Mouse (Mus musculus): Measurements from ENCODE around the gene Caskin2. TPM values are rescaled to one million over a fixed set of nuclear protein-coding genes. Genes with fewer than 3 reads are reported as not detected.

Caskin2 gene
- 1 to 10 TPM; 2.1 to 3.1 TPM for polyA plus RNA-seq (2017; shearing (Covaris generic))

GRCm38 (mm10) chr11:115813507-115814296, at the start of gene Caskin2:
Gene Caskin2 (minus strand): TSS chr11:115813639.

GRCm38 (mm10) chr11:115858354-115858753, 44.9 kb upstream of the Caskin2 start, which contains the start of gene Myo15b:
Gene Myo15b (plus strand): TSS chr11:115858406.

GRCm38 (mm10) chr11:115823774-115824740, 10.6 kb upstream of the Caskin2 start, which contains the start of gene Llgl2:
Gene Llgl2 (plus strand): TSS chr11:115824049.

GRCm38 (mm10) chr11:115814605-115815450, 1.4 kb upstream of the Caskin2 start, which contains the start of gene Tsen54:
Gene Tsen54 (plus strand): TSS chr11:115814724.

GRCm38 (mm10) chr11:115765103-115765606, 48.3 kb downstream of the Caskin2 start, which contains the start of gene Tmem94:
Gene Tmem94 (plus strand): TSS chr11:115765433.

Other genes starting within 250 kb of the Caskin2 start
- 100 to 1,000 TPM in 1 of 2 experiments, 10 to 100 TPM in 1; 76.0 to 110 TPM for gene Nup85, start 249.2 kb downstream of the Caskin2 start, polyA plus RNA-seq (2017; shearing (Covaris generic))
- gene Mrps7, start 209.7 kb downstream of the Caskin2 start, polyA plus RNA-seq (2017; shearing (Covaris generic)) = 10 to 100 TPM; 59.7 to 74.7 TPM
- gene Gga3, start 209.6 kb downstream of the Caskin2 start, polyA plus RNA-seq (2017; shearing (Covaris generic)) = 10 to 100 TPM; 52.9 to 57.6 TPM
- gene Mif4gd, start 200.7 kb downstream of the Caskin2 start, polyA plus RNA-seq (2017; shearing (Covaris generic)) = 100 to 1,000 TPM; 163 to 252 TPM
- gene Slc25a19, start 185.3 kb downstream of the Caskin2 start, polyA plus RNA-seq (2017; shearing (Covaris generic)) = 10 to 100 TPM; 54.4 to 75.9 TPM
- gene Grb2, start 105.0 kb downstream of the Caskin2 start, polyA plus RNA-seq (2017; shearing (Covaris generic)) = 100 to 1,000 TPM; 209 to 232 TPM
- gene Tmem94, start 48.2 kb downstream of the Caskin2 start, polyA plus RNA-seq (2017; shearing (Covaris generic)) = 10 to 100 TPM; 22.2 to 29.1 TPM
- 10 to 100 TPM; 43.0 to 53.7 TPM for gene Tsen54, start 1.1 kb upstream of the Caskin2 start, polyA plus RNA-seq (2017; shearing (Covaris generic))
- gene Llgl2, start 10.4 kb upstream of the Caskin2 start, polyA plus RNA-seq (2017; shearing (Covaris generic)) = 10 to 100 TPM; 34.4 to 36.9 TPM
- gene Myo15b, start 44.8 kb upstream of the Caskin2 start, polyA plus RNA-seq (2017; shearing (Covaris generic)) = 1 to 10 TPM in 1 of 2 experiments, under 1 TPM in 1; 0.55 to 7.5 TPM
- 1 to 10 TPM in 1 of 2 experiments, under 1 TPM in 1; 0.68 to 1.2 TPM for gene Smim5, start 86.3 kb upstream of the Caskin2 start, polyA plus RNA-seq (2017; shearing (Covaris generic))
- 1 to 10 TPM; 1.7 to 2.2 TPM for gene Smim6, start 98.4 kb upstream of the Caskin2 start, polyA plus RNA-seq (2017; shearing (Covaris generic))
- gene Sap30bp, start 119.6 kb upstream of the Caskin2 start, polyA plus RNA-seq (2017; shearing (Covaris generic)) = 10 to 100 TPM; 35.4 to 35.8 TPM
- gene Recql5, start 119.8 kb upstream of the Caskin2 start, polyA plus RNA-seq (2017; shearing (Covaris generic)) = 10 to 100 TPM; 18.1 to 21.6 TPM
- under 1 TPM; 0.23 to 0.36 TPM for gene Itgb4, start 161.1 kb upstream of the Caskin2 start, polyA plus RNA-seq (2017; shearing (Covaris generic))
- gene Galk1, start 199.1 kb upstream of the Caskin2 start, polyA plus RNA-seq (2017; shearing (Covaris generic)) = 10 to 100 TPM; 26.3 to 33.0 TPM
- 1,000 to 10,000 TPM; 1,305 to 1,440 TPM for gene H3f3b, start 214.3 kb upstream of the Caskin2 start, polyA plus RNA-seq (2017; shearing (Covaris generic))
- 10 to 100 TPM; 38.7 to 59.1 TPM for gene Unk, start 216.7 kb upstream of the Caskin2 start, polyA plus RNA-seq (2017; shearing (Covaris generic))

Data from inflammation-experienced regulatory T-cells (primary cell).